Mouse (Mus musculus) heart, postnatal 14 days (tissue): ENCODE data around the gene Gm11985. TPM values are rescaled to one million over a fixed set of nuclear protein-coding genes. Genes with fewer than 3 reads are reported as not detected.

Experiments
- DNase-seq, 2 experiments: peaks; one replicate each; pipeline ENCODE4 v3.0.0; 2021 to 2022
- intact Hi-C: fragments of 180-260 bp; cut with DNase I; formaldehyde crosslinking; loops from one replicate; pipeline ENCODE4 v1.15.1; 2025
- total RNA-seq, 2 experiments: library from RNA; stranded (reverse); gene quantifications; 2 replicates each; pipeline ENCODE4 v1.2.3; 2021

Gm11985 gene
- total RNA-seq, 2 experiments from 2014 or later: not detected

DNA sequence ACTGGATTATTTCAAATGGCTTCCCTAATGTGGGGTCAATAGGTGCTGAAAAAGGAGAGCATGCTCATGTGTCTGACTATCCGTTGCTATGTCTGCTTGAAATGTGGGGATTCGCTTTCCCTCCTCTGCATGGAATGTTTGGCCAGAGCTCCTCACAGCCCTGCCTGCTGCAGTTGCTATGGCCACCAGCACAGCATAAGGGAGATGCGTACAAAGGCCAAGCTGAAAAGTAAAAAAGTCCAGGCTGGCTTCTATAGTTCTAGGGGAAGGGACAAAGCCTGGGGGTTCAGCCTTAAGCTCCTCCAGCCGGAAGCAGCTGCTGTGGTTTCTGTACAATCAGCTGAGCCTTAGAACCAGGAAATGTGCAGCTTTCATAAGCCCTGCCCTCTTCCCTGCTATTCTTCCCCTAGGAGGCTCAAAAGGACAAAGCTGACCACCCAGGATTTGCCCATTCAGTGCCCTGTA is 27.7 kb downstream of the Gm11985 start:
- intact Hi-C loops: no loop called here
- DNase-seq: peak in 1 of 2 experiments; percentile 9

DNA sequence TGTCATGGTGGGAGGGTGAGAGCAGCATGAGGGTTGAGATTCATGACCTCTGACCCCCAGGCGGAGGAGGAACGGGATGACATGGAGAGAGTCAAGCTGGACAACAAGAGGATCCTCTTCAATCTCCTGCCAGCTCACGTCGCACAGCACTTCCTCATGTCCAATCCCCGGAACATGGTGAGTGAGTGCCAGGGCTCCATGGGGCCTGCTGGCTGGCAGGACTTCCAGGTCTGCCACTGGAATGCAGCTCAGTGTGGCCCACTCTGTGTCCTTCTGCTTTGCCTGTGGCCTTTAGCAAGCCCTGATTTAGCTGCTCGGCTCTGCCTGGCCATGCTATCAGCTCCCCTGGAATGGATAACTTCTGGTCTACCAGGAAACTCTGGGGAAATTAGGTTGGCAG is 28.2 kb downstream of the Gm11985 start:
- intact Hi-C loops: no loop called here
- DNase-seq: no peak

DNA sequence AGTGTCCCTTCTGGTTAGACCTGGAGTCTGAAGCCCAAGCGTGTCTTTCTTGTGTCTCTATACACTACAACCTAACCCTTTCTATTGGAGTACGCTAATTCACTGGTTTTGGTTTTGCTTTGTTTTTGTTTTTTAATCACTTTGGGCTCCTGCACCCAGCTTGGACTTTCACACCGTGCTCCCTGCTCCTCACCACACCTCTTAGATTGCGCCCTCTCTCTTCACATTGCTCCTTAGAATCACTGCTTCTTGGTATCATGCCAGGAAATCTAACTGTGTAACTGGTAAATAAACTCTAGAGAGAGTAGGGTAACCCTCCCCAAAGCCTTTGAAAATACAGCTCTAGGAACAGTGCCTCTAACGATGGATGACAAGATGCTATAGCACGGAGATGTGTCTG is 30.2 kb downstream of the Gm11985 start:
- intact Hi-C loops: no loop called here
- DNase-seq: no peak

DNA sequence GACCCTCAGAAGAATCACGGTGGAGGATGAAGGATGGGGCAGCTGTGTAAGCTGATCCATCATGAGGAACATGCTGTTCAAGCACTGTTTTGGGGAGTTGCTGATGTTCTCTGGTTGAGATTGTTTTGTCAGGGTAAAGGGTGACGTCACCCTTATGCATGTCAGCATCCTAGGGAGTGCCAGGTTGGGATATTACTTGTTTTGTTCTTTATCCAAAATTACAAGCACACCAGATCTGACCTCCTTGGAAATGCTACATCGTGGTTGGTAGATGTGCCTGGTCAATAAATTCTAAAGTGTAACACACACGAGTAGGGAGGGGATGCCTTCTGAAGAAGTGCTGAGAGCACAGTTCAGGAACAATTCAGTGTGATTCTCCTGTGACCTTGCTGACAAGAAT is 31.9 kb downstream of the Gm11985 start:
- intact Hi-C loops: no loop called here
- no peak for DNase-seq

DNA sequence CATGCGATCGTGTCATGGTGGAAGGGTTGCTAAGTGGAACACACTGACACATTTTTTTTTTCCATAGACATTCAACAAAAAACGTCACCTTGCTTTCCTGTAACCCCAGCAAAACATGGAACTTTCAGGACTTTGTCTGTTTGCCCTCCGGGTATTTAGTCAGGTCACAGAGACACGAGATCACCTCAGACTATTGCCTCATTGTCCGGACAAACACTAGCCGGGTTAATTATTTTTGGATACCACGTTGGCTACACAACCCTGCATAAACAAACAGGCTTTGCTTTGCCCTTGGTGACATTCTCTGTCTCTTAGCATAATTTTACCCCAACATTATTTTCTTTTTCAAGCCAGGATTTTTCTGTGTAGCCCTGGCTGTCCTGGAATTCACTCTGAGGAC is 35.3 kb downstream of the Gm11985 start:
- intact Hi-C loops: no loop called here
- DNase-seq: no peak

DNA sequence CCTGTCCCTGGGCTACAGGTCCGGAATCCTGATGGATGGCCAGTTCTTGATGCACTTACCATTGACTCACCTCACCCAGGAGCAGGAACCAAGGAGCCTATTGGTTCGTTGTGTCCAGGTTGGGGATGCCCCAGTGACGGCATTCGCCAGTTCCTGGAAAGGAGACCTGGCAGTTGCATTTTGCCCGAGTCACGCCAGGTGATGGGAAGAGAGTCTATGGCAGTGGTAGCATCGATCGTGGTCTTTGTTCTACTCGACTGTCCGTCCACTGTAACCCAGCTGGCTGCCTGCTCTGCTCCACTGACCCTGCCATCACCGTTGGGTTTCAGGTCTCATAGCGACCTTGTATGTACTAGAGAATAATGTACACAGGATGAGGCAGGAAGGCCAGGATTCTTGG is 36.0 kb downstream of the Gm11985 start:
- no peak for DNase-seq
- intact Hi-C loops: no loop called here

DNA sequence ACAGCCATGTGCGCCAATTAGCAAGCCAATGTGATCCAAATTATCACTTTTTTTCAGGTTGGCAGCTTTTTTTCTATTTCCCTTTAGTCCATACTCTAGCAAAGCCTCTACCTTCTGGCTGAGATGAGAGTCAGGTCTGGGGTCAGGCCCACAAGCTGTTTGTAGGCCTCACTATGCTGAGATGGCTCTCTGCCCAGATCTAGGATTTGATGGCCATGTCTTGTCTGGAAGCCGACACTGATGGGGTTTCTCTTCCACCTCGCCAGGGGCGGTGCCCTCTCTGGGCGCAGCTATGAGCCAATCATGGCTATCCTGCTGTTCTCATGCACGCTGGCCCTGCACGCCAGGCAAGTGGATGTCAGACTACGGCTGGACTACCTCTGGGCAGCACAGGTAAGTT is 37.9 kb downstream of the Gm11985 start:
- no peak for DNase-seq
- intact Hi-C loops: no loop called here

DNA sequence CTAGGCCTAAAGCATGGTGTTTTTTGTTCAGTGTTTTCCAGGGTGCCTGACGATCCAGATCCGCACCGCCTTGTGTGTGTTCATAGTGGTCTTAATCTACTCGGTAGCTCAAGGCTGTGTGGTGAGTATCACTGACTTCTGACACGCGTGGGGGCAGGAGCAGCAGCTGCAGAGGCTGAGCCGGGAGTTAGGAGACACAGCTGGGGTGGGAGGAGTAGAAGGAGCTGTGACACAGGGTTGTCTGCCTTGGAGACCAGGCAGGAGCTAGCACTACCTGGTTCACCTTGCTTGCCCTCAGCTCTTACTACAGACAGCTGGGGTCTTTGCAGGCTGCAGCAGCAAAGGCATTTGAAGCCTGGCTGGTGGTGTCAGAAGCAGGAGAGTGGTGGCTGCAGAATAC is 38.9 kb downstream of the Gm11985 start:
- DNase-seq: no peak
- intact Hi-C loops: loop anchor here (10.0 kb wide), 1 partner anchor 245 kb away; no protein-coding TSS in a partner anchor

DNA sequence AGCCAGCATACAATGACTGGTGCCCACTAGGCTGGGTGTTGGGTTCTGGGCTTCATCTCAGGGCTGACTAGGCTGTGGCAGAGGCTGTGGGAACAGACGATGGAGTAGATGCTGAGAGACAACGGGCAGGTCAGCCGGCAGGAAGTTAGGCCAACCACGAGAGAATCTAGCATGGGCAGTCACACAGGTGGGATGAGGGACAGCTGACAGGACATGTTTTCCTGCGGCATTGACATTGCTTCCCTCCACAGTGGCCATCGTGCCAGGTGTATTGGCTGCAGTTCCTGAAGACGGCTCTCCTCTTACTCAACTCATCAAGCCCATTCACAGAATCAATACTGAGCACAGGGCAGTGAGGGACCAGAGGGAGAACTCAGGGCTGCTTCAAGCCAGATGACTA is 40.4 kb downstream of the Gm11985 start:
- DNase-seq: no peak
- intact Hi-C loops: loop anchor here (10.0 kb wide), 1 partner anchor 243 kb away; no protein-coding TSS in a partner anchor

DNA sequence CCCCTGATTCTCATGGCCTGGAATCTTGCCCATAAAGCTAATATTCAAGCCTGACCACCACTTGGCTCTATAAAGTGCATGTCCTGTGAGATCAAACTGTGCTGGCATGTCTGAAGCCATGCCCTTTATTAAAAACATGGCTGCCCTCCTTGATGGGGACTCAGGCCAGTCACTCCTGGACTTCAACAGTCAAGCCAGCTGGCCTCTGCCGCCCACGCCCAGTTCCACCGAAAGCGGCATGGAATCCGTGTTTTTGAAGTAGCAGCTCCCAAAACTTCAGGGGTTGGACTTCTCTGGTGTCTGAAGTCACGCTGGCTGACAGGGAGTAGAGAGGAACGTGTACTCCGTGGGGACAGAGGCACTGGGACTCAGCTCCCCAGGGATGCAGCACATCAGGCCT is 40.8 kb downstream of the Gm11985 start:
- intact Hi-C loops: loop anchor here (10.0 kb wide), 1 partner anchor 243 kb away; no protein-coding TSS in a partner anchor
- DNase-seq: no peak

DNA sequence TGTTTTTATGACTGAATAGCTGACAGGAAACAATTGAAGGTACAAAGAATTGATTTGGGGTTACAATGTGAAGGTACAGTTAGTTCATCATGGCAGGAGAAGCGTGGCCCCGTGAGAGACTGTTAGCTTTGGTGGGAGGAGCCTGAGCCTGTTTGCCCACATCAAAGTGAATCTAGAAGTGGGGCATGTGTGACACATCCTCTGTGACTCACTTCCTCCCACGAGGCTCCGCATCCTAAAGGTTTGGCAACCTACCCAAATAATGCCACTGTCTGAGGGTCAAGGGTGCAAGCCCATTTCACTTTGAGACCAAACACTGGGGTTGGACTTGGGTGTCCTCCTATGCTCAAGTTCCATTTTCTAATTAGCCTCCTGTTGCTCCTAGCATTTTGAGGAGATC is 43.1 kb downstream of the Gm11985 start:
- no peak for DNase-seq
- intact Hi-C loops: loop anchor here (10.0 kb wide), 1 partner anchor 240 kb away; no protein-coding TSS in a partner anchor

DNA sequence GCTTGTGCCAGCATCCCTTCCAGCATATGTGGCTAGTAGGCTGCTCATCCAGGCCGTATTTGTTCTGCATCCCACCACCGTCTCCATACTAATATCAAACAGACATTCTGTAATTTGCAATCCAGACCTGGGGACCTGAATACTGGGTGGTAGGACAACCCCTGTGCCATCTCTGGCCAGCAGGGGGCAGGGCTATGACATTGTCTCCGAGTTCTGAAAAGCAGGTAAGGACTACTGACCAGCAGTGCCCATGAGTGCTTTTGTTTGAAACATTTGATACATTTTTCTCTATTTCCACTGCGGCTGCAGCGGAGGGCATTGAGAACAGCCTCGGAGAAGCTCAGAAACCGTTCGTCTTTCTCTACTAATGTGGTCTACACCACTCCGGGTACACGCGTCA is 44.0 kb downstream of the Gm11985 start:
- intact Hi-C loops: loop anchor here (5.0 to 10.0 kb wide), 2 partner anchors 87 to 240 kb away; no protein-coding TSS in a partner anchor
- DNase-seq: no peak

DNA sequence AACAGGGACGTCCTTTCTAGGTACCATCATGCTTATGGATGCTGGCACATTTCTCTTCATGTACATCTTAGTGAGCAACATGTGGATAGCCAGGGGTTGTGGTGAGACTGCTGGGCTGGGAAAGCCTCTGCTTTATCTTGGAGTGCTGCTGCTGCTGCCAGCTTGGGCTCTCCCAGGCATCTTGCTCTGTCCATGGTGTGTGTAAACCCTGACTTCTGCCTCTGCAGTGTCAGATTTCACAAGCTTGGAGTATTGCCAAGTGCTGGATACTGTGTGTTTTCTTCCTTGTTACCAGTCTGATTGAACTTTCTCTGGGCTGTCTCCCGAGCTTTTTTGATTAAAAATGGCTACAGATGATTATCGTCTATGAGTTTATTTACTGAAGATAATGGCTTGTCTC is 45.6 kb downstream of the Gm11985 start:
- peak in 1 of 2 experiments; percentile 35 for DNase-seq
- intact Hi-C loops: loop anchor here (2.0 to 10.0 kb wide), 3 partner anchors 85 to 488 kb away; no protein-coding TSS in a partner anchor

DNA sequence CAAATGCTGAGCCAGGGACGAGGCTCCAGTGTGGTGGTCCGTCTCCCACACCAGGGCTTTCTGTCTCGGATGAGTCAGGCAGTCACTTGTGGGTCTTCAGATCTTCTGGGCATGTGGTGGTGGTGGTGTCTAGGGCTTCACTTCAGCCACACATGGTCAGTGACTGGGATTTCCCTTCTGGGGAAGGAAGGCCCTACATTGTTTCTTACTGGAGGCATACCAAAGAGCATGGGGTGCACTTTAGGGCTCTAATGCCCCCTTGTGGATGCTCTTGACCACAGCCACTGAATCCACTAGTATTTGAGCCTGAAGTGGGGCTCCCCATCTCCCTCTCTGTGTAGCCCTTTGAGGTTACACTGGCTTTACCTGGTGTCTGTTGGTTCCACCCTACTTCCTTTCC is 47.9 kb downstream of the Gm11985 start:
- DNase-seq: peak; percentile 27 to 56
- intact Hi-C loops: loop anchor here (5.0 to 10.0 kb wide), 2 partner anchors 83 to 236 kb away; no protein-coding TSS in a partner anchor

DNA sequence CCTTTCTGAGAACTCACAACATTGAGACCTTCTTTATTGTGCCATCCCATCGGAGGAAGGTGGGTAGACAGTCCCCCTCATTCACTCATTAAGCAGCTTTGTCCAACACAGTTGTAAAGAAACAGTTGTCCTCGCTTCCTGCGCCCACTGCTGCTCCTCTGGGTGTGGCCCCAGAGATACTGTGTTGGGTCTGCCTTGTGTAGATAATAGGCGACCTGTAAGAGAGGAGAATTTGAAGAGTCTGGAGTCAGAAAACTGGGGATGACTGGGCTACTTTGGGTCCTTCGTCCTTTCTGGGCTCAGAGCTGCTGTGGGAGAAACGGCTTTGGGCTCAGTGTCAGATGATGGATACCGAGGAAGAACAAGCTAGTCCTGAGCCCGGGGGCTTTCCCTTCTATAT is 50.0 kb downstream of the Gm11985 start:
- DNase-seq: no peak
- intact Hi-C loops: no loop called here

DNA sequence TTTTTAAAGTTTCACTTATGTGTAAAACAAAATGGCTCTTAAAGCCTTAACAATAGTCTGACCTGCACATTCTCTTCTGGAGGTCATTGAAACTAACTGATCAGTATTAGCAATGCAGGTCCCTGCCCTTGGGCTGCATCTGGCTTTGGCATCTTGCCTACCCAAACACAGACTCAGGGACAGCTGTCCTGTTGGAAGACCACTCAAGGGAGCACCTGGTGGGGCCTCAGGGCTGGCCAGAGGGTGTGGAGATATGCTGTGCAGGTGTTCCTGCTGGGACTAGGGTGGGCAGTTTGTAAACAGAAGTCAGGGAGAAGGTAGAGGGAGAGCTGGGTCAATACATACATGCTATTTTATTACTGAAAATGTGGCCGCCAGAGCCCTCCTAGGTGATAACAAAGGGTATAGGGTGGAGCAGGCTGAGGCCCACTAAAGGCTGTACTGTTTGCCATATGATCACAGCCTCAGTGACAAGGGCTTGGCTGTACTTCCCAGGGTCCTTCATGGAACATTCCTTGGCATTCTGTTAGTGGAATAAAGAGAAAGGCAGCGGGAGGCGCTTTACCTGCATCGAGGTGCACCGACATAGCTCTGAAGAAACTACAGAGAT is 52.0 kb downstream of the Gm11985 start:
- intact Hi-C loops: no loop called here

DNA sequence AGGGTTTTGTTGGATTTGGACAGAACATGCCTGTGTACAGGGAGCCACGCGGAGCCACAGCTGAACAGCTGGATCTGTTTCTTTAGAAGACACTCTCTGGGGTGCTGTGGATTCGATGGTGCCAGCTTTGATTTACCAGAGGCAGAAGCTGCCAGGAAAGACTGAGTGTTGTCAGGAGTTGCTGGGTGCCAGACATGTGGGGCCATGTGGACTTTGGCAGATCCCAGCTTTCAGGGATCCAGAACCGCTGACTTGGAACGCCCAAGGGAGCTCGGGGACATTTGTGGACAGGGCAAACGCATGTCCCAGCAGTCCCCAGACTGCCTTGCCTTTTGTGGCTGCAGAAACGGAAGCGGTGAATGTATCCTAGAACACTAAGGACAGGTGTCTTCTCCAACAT is 52.6 kb downstream of the Gm11985 start:
- DNase-seq: peak; percentile 13 to 48
- intact Hi-C loops: no loop called here

More for the DNA sequence above, 52.0 kb downstream of the Gm11985 start:
- DNase-seq: no peak

DNA sequence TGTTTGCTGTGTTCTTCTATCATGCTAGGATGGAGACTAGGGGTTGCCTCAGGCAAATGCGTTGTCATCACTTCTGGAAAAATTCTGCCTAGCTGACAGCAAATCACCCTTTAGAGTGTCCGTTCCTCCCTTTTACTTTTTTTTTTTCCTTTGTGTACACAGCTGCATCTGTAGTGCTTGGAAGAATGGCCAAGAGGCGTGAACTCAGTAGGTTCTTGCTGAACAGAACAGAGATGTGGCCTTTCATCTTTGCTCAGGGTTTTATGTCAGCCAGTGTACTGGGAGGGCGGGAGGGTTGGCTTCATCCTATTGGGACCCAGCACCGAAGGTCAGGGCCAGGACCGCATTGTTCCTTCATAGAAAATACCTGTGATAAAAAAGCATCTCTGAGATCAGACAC is 53.1 kb downstream of the Gm11985 start:
- intact Hi-C loops: no loop called here

DNA sequence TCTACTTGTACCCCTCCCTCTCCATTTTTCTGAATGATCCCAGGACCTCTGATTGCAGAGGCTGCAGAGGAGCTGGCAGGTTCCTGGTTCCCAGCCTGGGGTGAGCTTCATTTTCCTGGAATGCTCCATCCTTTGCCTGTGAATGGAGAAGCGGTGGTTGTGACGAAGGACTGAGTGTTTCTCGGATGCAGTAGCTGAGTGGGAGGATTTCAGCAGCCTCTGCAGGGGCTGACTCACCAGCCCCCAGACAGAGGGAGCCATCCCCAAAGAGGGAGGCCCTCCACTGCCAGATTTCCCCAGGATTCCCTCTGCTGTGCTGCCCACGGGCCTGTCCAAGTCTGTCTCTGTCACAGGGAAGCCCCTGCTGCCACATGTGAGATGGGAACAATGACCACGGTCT is 54.0 kb downstream of the Gm11985 start:
- intact Hi-C loops: no loop called here

More for the DNA sequence above, 53.1 kb downstream of the Gm11985 start:
- DNase-seq: no peak

DNA sequence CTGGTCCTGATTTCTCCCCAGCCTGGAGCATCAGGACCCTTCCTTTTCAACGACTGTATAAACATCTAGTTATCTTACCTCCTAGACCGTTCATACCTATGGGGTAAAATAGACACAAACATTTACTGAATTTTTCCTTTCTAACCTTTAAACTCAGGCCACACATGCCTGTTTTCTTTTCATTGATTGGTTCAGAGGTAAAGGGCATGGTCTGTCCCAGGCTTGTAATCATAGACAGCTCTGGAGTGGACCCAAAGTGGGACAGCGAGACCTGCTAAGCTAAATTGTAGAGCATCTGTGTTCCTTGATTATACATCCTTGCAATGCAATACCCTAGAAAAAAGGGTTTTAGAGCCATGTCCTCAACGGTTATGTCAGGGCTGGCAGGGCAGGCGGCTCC is 54.6 kb downstream of the Gm11985 start:
- intact Hi-C loops: no loop called here
- no peak for DNase-seq

More for the DNA sequence above, 54.0 kb downstream of the Gm11985 start:
- DNase-seq: no peak
